Mouse (Mus musculus) CH12.LX (cell line): ENCODE measurements at regions not wholly inside any gene's neighbourhood (a gene's known extent, or its start where the extent isn't known, plus 50 kb on each side); places are given as distances from the start of the nearest gene placed in this dataset.

Source experiments
- DNase-seq: peaks from one replicate; pipeline ENCODE4 v3.0.0-alpha.2; 2013; ENCODE audit errors: extremely low read depth
- H3K27ac ChIP-seq: 2 replicates; pipeline ENCODE4 v1.5.1; 2012; ENCODE audit warnings: low read depth, mild to moderate bottlenecking, control low read depth, moderate library complexity; ENCODE audit not compliant: insufficient read depth
- H3K27me3 ChIP-seq: replicated peaks from 2 replicates; pipeline ENCODE3; 2012; ENCODE audit warnings: inconsistent platforms
- H3K36me3 ChIP-seq, 2 experiments: replicated peaks in 1 of 2; 2 replicates each; pipeline versions ENCODE3 to v1.6.1; 2012; ENCODE audit warnings: inconsistent platforms in 1 of 2, low read length in 1 of 2, mild to moderate bottlenecking in 1 of 2, mixed read lengths in 1 of 2, moderate library complexity in 1 of 2; ENCODE audit not compliant: control insufficient read depth in 1 of 2, insufficient read depth in 1 of 2
- H3K4me1 ChIP-seq, 2 experiments: 2 replicates each; pipeline ENCODE4 v1.6.1; 2012; ENCODE audit warnings: inconsistent platforms in 1 of 2, moderate library complexity in 1 of 2; ENCODE audit not compliant: insufficient read depth in 2 of 2, control insufficient read depth in 1 of 2
- H3K4me2 ChIP-seq: 2 replicates; pipeline ENCODE4 v1.6.1; 2012; ENCODE audit warnings: low read depth, mild to moderate bottlenecking, control low read depth; ENCODE audit not compliant: poor library complexity, insufficient read depth, severe bottlenecking
- H3K4me3 ChIP-seq, 3 experiments: fragments of 150-350 bp in 1 of 3; sonication (generic) in 1 of 3; replicated peaks in 1 of 3; 2 replicates each; pipeline versions ENCODE3 to v1.5.1; 2011 to 2012; ENCODE audit warnings: low read depth in 2 of 3, low read length in 2 of 3, mild to moderate bottlenecking in 2 of 3, moderate library complexity in 2 of 3, control low read depth in 1 of 3, improper control_type of control experiment in 1 of 3, inconsistent platforms in 1 of 3, mixed read lengths in 1 of 3; ENCODE audit not compliant: poor library complexity in 1 of 3
- H3K79me2 ChIP-seq: replicated peaks from 2 replicates; pipeline ENCODE4 v1.6.1; 2012; ENCODE audit warnings: mild to moderate bottlenecking, moderate library complexity; ENCODE audit not compliant: control insufficient read depth, poor library complexity, insufficient read depth, severe bottlenecking; ENCODE audit errors: extremely low read depth
- H3K9ac ChIP-seq: 2 replicates; pipeline ENCODE4 v1.6.1; 2012; ENCODE audit warnings: low read depth, mild to moderate bottlenecking, control low read depth, moderate library complexity; ENCODE audit not compliant: insufficient read depth
- H3K9me3 ChIP-seq: replicated peaks from 2 replicates; pipeline ENCODE3; 2012; ENCODE audit warnings: low read length, inconsistent platforms, mixed read lengths
- BHLHE40 ChIP-seq: IDR thresholded peaks from 2 replicates; pipeline ENCODE4 v1.6.1; 2011; ENCODE audit warnings: mild to moderate bottlenecking, low read depth, low read length, improper control_type of control experiment
- CHD1 ChIP-seq: IDR thresholded peaks from 2 replicates; pipeline ENCODE4 v1.6.1; 2012; ENCODE audit warnings: low read depth, low read length, improper control_type of control experiment, inconsistent platforms
- CTCF ChIP-seq, 2 experiments: IDR thresholded peaks in 1 of 2; conservative IDR thresholded peaks in 1 of 2; 2 replicates each; pipeline ENCODE4 v1.5.1; 2011 to 2012; ENCODE audit warnings: low read depth in 2 of 2, low read length in 2 of 2, improper control_type of control experiment in 1 of 2, inconsistent platforms in 1 of 2, mild to moderate bottlenecking in 1 of 2, moderate library complexity in 1 of 2
- E2F4 ChIP-seq: IDR thresholded peaks from 2 replicates; pipeline ENCODE4 v1.6.1; 2011; ENCODE audit warnings: low read depth, low read length, improper control_type of control experiment; ENCODE audit not compliant: insufficient replicate concordance
- ETS1 ChIP-seq: conservative IDR thresholded peaks from 2 replicates; pipeline ENCODE4 v1.6.1; 2012; ENCODE audit warnings: low read depth, mild to moderate bottlenecking, inconsistent platforms, low read length, improper control_type of control experiment, moderate library complexity
- GABPA ChIP-seq: IDR thresholded peaks from 2 replicates; pipeline ENCODE4 v1.6.1; 2012; ENCODE audit warnings: low read depth, low read length, improper control_type of control experiment, inconsistent platforms; ENCODE audit not compliant: insufficient replicate concordance
- HCFC1 ChIP-seq: IDR thresholded peaks from 2 replicates; pipeline ENCODE4 v1.6.1; 2012; ENCODE audit warnings: low read depth, mild to moderate bottlenecking, inconsistent platforms, low read length, improper control_type of control experiment
- IRF4 ChIP-seq: IDR thresholded peaks from 2 replicates; pipeline ENCODE4 v1.6.1; 2014; ENCODE audit warnings: low read depth, mild to moderate bottlenecking, inconsistent platforms, low read length, improper control_type of control experiment
- JUN ChIP-seq: IDR thresholded peaks from 2 replicates; pipeline ENCODE4 v1.6.1; 2011; ENCODE audit warnings: low read depth, mild to moderate bottlenecking, low read length, improper control_type of control experiment, moderate library complexity; ENCODE audit not compliant: insufficient read depth
- MAFK ChIP-seq: IDR thresholded peaks from 2 replicates; pipeline ENCODE4 v1.6.1; 2011; ENCODE audit warnings: low read length, improper control_type of control experiment; ENCODE audit not compliant: insufficient replicate concordance
- MAZ ChIP-seq: IDR thresholded peaks from 2 replicates; pipeline ENCODE4 v1.6.1; 2012; ENCODE audit warnings: low read depth, mild to moderate bottlenecking, inconsistent platforms, low read length, improper control_type of control experiment, moderate library complexity
- MXI1 ChIP-seq: IDR thresholded peaks from 2 replicates; pipeline ENCODE4 v1.6.1; 2011; ENCODE audit warnings: mild to moderate bottlenecking, low read depth, low read length, improper control_type of control experiment
- PAX5 ChIP-seq: IDR thresholded peaks from 2 replicates; pipeline ENCODE4 v1.6.1; 2012; ENCODE audit warnings: low read length, inconsistent platforms, mixed read lengths
- POLR2A ChIP-seq: IDR thresholded peaks from 2 replicates; pipeline ENCODE4 v1.6.1; 2011; ENCODE audit warnings: low read depth, mild to moderate bottlenecking, improper control_type of control experiment, low read length
- POLR2AphosphoS2 ChIP-seq: IDR thresholded peaks from 2 replicates; pipeline ENCODE4 v1.6.1; 2011; ENCODE audit warnings: low read depth, low read length, improper control_type of control experiment
- RAD21 ChIP-seq: IDR thresholded peaks from 2 replicates; pipeline ENCODE4 v1.6.1; 2011; ENCODE audit warnings: low read depth, mild to moderate bottlenecking, low read length, improper control_type of control experiment, moderate library complexity
- RCOR1 ChIP-seq: conservative IDR thresholded peaks from 2 replicates; pipeline ENCODE4 v1.6.1; 2012; ENCODE audit warnings: low read depth, mild to moderate bottlenecking, inconsistent platforms, low read length, improper control_type of control experiment
- SIN3A ChIP-seq: IDR thresholded peaks from 2 replicates; pipeline ENCODE4 v1.6.1; 2012; ENCODE audit warnings: low read length, improper control_type of control experiment, inconsistent platforms
- TCF12 ChIP-seq: IDR thresholded peaks from 2 replicates; pipeline ENCODE4 v1.6.1; 2014; ENCODE audit warnings: low read depth, mild to moderate bottlenecking, inconsistent platforms, low read length, improper control_type of control experiment
- USF2 ChIP-seq: conservative IDR thresholded peaks from 2 replicates; pipeline ENCODE4 v1.6.1; 2011; ENCODE audit warnings: low read depth, low read length, improper control_type of control experiment
- ZC3H11A ChIP-seq: IDR thresholded peaks from 2 replicates; pipeline ENCODE4 v1.6.1; 2012; ENCODE audit warnings: low read depth, mild to moderate bottlenecking, inconsistent platforms, low read length, improper control_type of control experiment
- dilution Hi-C: fragments of 300-500 bp; cut with MboI; formaldehyde crosslinking; loops from 2 replicates; pipeline ENCODE4 v1.14.3; 2020; ENCODE audit warnings: low sequenced_read_pairs; ENCODE audit not compliant: extremely low pct_unique_long_range_greater_than_20kb, extremely low pct_ligation_motif_present
- in situ Hi-C: fragments of 300-500 bp; cut with MboI; formaldehyde crosslinking; loops from 3 replicates; pipeline ENCODE4 v1.14.3; 2019; ENCODE audit warnings: low sequenced_read_pairs, low pct_ligation_motif_present, low pct_unique_long_range_greater_than_20kb, mixed read lengths

- Histone ChIP-seq H3K4me3 (no peak overlapping the region), H3K27ac (no peak overlapping the region), H3K4me2 (no peak overlapping the region), H3K9ac (no peak overlapping the region), H3K79me2 (no peaks in the 10 kb centered on the region), H3K9me3 (peaks cover 9% of the 10 kb centered on the region), H3K27me3 (no peaks in the 10 kb centered on the region), H3K36me3 (no peaks in the 10 kb centered on the region), H3K4me1 (peaks cover 0 to 35% of the 10 kb centered on the region in 2 experiments; a peak in 3 of 4 replicates)
- in situ Hi-C loops: no loop called here
- dilution Hi-C loops: no loop called here
- no peak for TF ChIP-seq MXI1
- TF ChIP-seq USF2: no peak
- TF ChIP-seq PAX5: no peak
- no peak for TF ChIP-seq MAFK
- no peak for TF ChIP-seq CTCF (conservative IDR thresholded peaks at IDR 0.05 in 1 of 2, IDR thresholded peaks at IDR 0.05 in 1 of 2; ENCODE audit: low read depth in 2 of 2, low read length in 2 of 2)
- no peak for TF ChIP-seq RAD21
- no peak for DNase-seq
Observed at GRCm38 (mm10) chr6:100120017-100120944, 167.0 kb downstream of the Rybp start.

GRCm38 (mm10) chr6:100117084-100117483 is 170.2 kb downstream of the Rybp start:
- dilution Hi-C loops: no loop called here

More at GRCm38 (mm10) chr6:100117084-100117483, 170.2 kb downstream of the Rybp start:
- H3K4me3 ChIP-seq: no peak overlapping the region
- in situ Hi-C loops: no loop called here
- no peak overlapping the region for H3K27ac ChIP-seq
- H3K36me3 ChIP-seq: no peaks in the 10 kb centered on the region
- no peak overlapping the region for H3K4me2 ChIP-seq
- DNase-seq: no peak
- H3K9me3 ChIP-seq: peaks cover 9% of the 10 kb centered on the region
- no peaks in the 10 kb centered on the region for H3K79me2 ChIP-seq
- no peak overlapping the region for H3K9ac ChIP-seq
- peaks cover 6 to 26% of the 10 kb centered on the region in 2 experiments; a peak in 3 of 4 replicates for H3K4me1 ChIP-seq
- no peaks in the 10 kb centered on the region for H3K27me3 ChIP-seq
- TF ChIP-seq SIN3A (no peak), RCOR1 (no peak), IRF4 (no peak), HCFC1 (no peak), MAFK (no peak), CHD1 (no peak), POLR2AphosphoS2 (no peak), MAZ (no peak), BHLHE40 (no peak), RAD21 (no peak), E2F4 (no peak), PAX5 (no peak), GABPA (no peak), JUN (no peak), ETS1 (no peak), ZC3H11A (no peak), TCF12 (no peak), POLR2A (no peak)
